ENCODE assay signal across 7 mouse cellular contexts in the genomic region with DNA sequence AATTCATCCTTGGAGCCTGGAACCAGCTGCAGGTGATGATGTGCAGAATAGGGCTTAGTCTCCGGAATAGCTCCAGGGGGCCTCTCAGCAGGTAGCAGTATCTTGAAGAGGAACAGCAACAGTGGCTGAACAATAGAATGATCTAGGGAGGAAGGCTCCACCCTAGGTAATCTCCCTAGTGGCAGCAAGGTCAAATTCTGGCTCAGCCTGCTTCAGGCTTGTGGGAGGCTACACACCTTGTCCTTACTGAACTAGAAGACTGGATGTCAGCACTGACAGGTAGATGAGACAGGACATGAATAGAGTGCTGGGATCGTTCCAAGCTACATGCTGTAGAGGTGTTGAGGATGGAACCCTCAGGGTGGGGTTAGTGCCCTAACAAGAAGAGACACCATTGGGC.
A peak's percentile ranks its signal among the peaks of the same experiment; 100 is the strongest.
DNase-seq lines count a peak whose midpoint lies in the region; TF ChIP-seq lines count a peak whose summit lies in the region.
"Not testable (repeated sequence)": the region's sequence is repeated elsewhere in the genome, so short reads cannot be mapped to it uniquely, and the experiment has no call there.

No protein-coding gene starts in this region.

- H3K27me3 ChIP-seq in ES-Bruce4 (ENCODE audit: control insufficient read depth, insufficient read depth, low read length, poor library complexity, severe bottlenecking): not testable (repeated sequence)

- H3K9ac ChIP-seq in ES-Bruce4 (ENCODE audit: low read depth, poor library complexity, severe bottlenecking); ES-E14 (ENCODE audit: insufficient read depth, low read depth, low read length, poor library complexity, severe bottlenecking): not testable (repeated sequence)

- not testable (repeated sequence) for H3K4me3 ChIP-seq in ES-Bruce4 (ENCODE audit: low read depth, low read length); ES-E14 (ENCODE audit: insufficient read depth in 1 of 2, low read depth in 1 of 2, low read length in 2 of 2, poor library complexity in 1 of 2, severe bottlenecking in 1 of 2)

- in situ Hi-C loops in ES-E14 (cut with MboI; ENCODE audit: low sequenced_read_pairs in 2 of 2, unreplicated experiment in 2 of 2): loop anchor here in 1 of 2 experiments (25.0 kb wide), 1 partner anchor 915 kb away; no protein-coding TSS in a partner anchor

- H3K4me1 ChIP-seq in ES-Bruce4 (ENCODE audit: control insufficient read depth, insufficient read depth, low read length); ES-E14 (ENCODE audit: control insufficient read depth in 2 of 2, insufficient read depth in 2 of 2, low read length in 2 of 2, poor library complexity in 1 of 2): not testable (repeated sequence)

- H3K9me3 ChIP-seq in ES-Bruce4 (replicated peaks; ENCODE audit: control insufficient read depth, insufficient read depth, low read length, poor library complexity, severe bottlenecking); ES-E14 (ENCODE audit: control insufficient read depth, insufficient read depth, low read depth, low read length): not testable (repeated sequence)

- H3K27ac ChIP-seq in ES-Bruce4 (ENCODE audit: insufficient read depth, low read length) (peak overlapping the region; percentile 83), ES-E14 (ENCODE audit: insufficient read depth, low read depth, low read length, poor library complexity, severe bottlenecking) (peak overlapping the region; percentile 68)

- TF ChIP-seq POLR2A in ES-Bruce4 (IDR thresholded peaks at IDR 0.05; ENCODE audit: insufficient read depth, low read length): not testable (repeated sequence)

- DNase-seq in ES-CJ7 (ENCODE audit: low read depth, low spot score) (peak; percentile 88), ES-E14 (ENCODE audit: low read depth, low spot score) (peak; percentile 36), R1 (ENCODE audit: low read depth, low spot score) (peak; percentile 89), WW6 (ENCODE audit: low read depth, low spot score) (peak; percentile 18), ZHBTc4 (ENCODE audit: low read depth, low spot score) (peak; percentile 79)
- peak; percentile 76 for DNase-seq in heart, adult 11 months

- not testable (repeated sequence) for H3K36me3 ChIP-seq in ES-Bruce4 (ENCODE audit: control insufficient read depth, insufficient read depth, low read length, poor library complexity, severe bottlenecking); ES-E14 (ENCODE audit: control insufficient read depth, insufficient read depth, low read length, poor library complexity, severe bottlenecking)

- TF ChIP-seq EP300 in ES-Bruce4 (IDR thresholded peaks at IDR 0.05; ENCODE audit: insufficient read depth, low read depth, low read length): peak; percentile 84

- TF ChIP-seq CTCF in ES-Bruce4 (IDR thresholded peaks at IDR 0.05; ENCODE audit: low read depth, low read length): not testable (repeated sequence)

Comparison
In these comparisons a context has a peak if more than half of its experiments do, and no peak if none do; other contexts are left out.
1. DNase-seq: peak in every context shown above with its lines; median percentile 89 in R1; 88 in ES-CJ7; 79 in ZHBTc4; 76 in heart, adult 11 months; 36 in ES-E14; 18 in WW6.